Mouse (Mus musculus) embryonic fibroblast, embryonic 13.5 days (primary cell): ENCODE data around the gene Rreb1.

Source experiments
- CTCF ChIP-seq: IDR thresholded peaks from 2 replicates; pipeline ENCODE4 v1.5.1; 2011; ENCODE audit warnings: mild to moderate bottlenecking, control low read depth, low read length, moderate library complexity, borderline replicate concordance; ENCODE audit not compliant: insufficient read depth
- POLR2A ChIP-seq: IDR thresholded peaks from 2 replicates; pipeline ENCODE4 v1.6.1; 2011; ENCODE audit warnings: low read depth, mild to moderate bottlenecking, control low read depth, low read length, moderate library complexity

DNA sequence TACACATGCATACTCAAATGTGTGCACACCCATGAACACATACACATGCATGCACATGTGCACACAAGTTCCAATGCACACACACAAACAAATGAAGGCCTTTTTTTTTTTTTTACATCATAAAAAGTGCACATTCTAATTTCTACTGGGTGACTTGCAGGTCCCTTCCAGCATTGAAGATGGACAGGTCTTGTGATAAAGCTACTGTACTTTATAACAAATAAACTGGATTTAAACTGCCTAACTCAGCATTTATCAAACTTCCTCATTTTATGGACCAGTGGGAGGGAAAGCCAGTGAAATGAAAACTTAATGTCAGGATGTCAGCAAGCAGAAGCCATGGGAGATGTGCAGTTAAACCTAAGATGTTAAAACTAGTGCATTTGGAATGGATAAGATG is 1.5 kb upstream of the Rreb1 start:
- no peak for TF ChIP-seq CTCF
- TF ChIP-seq POLR2A = no peak
